Mouse (Mus musculus): Measurements from ENCODE around the gene Syngap1. TPM values are rescaled to one million over a fixed set of nuclear protein-coding genes. Genes with fewer than 3 reads are reported as not detected.
"Not testable (repeated sequence)": the region's sequence is repeated elsewhere in the genome, so short reads cannot be mapped to it uniquely, and the experiment has no call there.

Gene Syngap1
- polyA plus RNA-seq, 1 experiment from 2014 or later: 2.0 TPM

GRCm38 (mm10) chr17:26918343-26918742 is 22.7 kb upstream of the Syngap1 start:
- Histone ChIP-seq H3K9ac (no peak overlapping the region), H3K27ac (no peak overlapping the region), H3K4me3 (replicated peaks) (peak overlapping the region; percentile 79; the same call in 1 of the 2 replicates), H3K36me3 (peaks cover 10% of the 10 kb centered on the region; the same call in 1 of the 2 replicates), H3K9me3 (no peaks in the 10 kb centered on the region), H3K27me3 (replicated peaks) (no peaks in the 10 kb centered on the region), H3K4me2 (peak overlapping the region; percentile 62), H3K4me1 (peaks cover 4% of the 10 kb centered on the region; the same call in 1 of the 2 replicates)
- 69% methylated on average over 2 of the region's 2 CpGs for WGBS
- ATAC-seq (ENCODE audit: insufficient read depth, low FRiP score, low read depth): no peak

- not testable (repeated sequence) for H3K27me3 ChIP-seq (replicated peaks); ATAC-seq (ENCODE audit: insufficient read depth, low FRiP score, low read depth); H3K9ac ChIP-seq; H3K4me3 ChIP-seq (replicated peaks); H3K4me1 ChIP-seq; H3K27ac ChIP-seq; H3K9me3 ChIP-seq; H3K36me3 ChIP-seq; H3K4me2 ChIP-seq
- 58% methylated on average over 2 of the region's 2 CpGs for WGBS
These were observed 21.5 kb upstream of the Syngap1 start for GRCm38 (mm10) chr17:26919516-26919915.

- not testable (repeated sequence) for H3K9me3 ChIP-seq, H3K9ac ChIP-seq
These were observed 18.7 kb upstream of the Syngap1 start for GRCm38 (mm10) chr17:26922368-26922767.

DNA sequence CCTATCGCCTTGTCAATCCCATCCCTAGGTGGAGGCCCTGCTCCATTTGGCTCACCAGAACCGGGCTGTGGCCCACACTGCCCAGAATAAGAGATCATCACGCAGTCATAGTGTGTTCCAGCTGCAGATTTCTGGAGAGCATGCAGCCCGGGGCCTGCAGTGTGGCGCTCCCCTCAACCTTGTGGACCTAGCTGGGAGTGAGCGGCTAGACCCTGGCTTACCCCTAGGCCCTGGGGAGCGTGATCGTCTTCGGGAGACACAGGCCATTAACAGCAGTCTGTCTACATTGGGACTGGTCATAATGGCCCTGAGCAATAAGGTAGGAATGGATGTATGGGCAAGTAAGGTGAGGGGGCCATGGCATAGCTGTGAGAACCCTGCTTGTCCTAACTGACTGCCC is 15.6 kb upstream of the Syngap1 start:
- H3K36me3 ChIP-seq: peaks cover 29% of the 10 kb centered on the region; the same call in 1 of the 2 replicates

More at GRCm38 (mm10) chr17:26922368-26922767, 18.7 kb upstream of the Syngap1 start:
- 85% methylated on average over 6 of the region's 6 CpGs for WGBS
- not testable (repeated sequence) for H3K27me3 ChIP-seq (replicated peaks); H3K4me3 ChIP-seq (replicated peaks); ATAC-seq (ENCODE audit: insufficient read depth, low FRiP score, low read depth); H3K4me2 ChIP-seq; H3K4me1 ChIP-seq; H3K27ac ChIP-seq
- peaks cover 18% of the 10 kb centered on the region; the same call in 1 of the 2 replicates for H3K36me3 ChIP-seq

DNA sequence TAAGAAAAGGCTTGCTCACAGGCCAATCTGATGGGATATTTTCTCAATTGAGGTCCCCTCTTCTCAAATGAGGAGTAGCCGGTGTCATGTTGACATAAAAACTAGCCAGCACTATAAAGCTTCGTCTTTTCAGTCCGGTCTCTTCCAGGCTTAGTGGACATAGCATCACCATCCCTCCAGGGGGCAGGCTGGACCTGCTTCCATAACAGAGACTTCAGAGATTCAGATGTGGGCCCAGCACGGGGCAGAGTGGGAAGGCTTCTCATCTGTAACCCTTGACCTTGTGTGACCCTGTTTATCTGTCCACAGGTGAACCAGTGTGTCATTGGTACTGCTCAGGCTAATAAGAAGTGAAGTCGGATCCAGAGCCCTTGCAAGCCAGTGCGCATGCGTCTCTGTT is 9.3 kb upstream of the Syngap1 start:
- H3K4me3 ChIP-seq (replicated peaks); H3K27ac ChIP-seq; H3K9ac ChIP-seq; H3K9me3 ChIP-seq; H3K4me2 ChIP-seq; H3K27me3 ChIP-seq (replicated peaks); ATAC-seq (ENCODE audit: insufficient read depth, low FRiP score, low read depth): not testable (repeated sequence)
- Histone ChIP-seq H3K4me1 (peaks cover 17% of the 10 kb centered on the region), H3K36me3 (peaks cover 29% of the 10 kb centered on the region; the same call in 1 of the 2 replicates)
- WGBS: 63% methylated on average over 7 of the region's 7 CpGs

More for the DNA sequence above, 15.6 kb upstream of the Syngap1 start:
- not testable (repeated sequence) for H3K9ac ChIP-seq; H3K9me3 ChIP-seq; H3K4me3 ChIP-seq (replicated peaks); H3K27me3 ChIP-seq (replicated peaks); ATAC-seq (ENCODE audit: insufficient read depth, low FRiP score, low read depth); H3K4me1 ChIP-seq; H3K27ac ChIP-seq; H3K4me2 ChIP-seq
- WGBS: 95% methylated on average over 9 of the region's 9 CpGs

DNA sequence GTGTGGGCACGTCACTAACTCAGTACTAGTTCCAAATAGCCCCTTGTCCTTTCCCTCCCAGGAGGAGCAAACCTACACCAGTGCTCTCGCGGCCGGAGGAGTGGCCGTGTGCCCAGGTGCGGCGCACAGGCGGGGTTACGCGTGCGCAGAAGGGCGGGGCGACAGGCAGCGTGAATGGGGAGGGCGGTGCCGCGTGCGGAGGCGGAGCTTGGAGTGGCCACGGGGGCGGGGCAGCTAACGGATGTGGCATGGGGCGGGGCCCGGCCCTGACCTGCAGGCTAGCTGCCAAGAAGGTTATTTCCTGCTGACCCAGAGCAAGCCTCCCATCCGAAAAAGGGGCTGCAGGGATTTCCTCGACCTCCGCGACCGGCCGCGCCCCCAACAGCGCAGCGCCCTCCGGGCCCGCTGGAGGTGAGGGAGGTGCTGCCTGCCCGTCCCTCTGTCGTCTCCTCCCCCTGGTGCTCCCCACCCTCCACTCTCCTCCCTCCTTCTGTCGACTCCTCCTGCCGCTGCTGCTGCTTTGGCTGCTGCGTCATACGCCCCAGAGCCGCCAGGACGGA is 8.1 kb upstream of the Syngap1 start, which contains the start of gene Phf1:
Gene Phf1 (plus strand): TSS at position 214 of the 560 bp plus-strand sequence.
- Histone ChIP-seq H3K4me1 (peaks cover 24% of the 10 kb centered on the region), H3K9ac (peak within 1 kb of the TSS; percentile 51), H3K27me3 (replicated peaks) (no peaks in the 10 kb centered on the region), H3K9me3 (no peaks in the 10 kb centered on the region), H3K4me3 (replicated peaks) (peak within 1 kb of the TSS; percentile 65), H3K4me2 (peak within 1 kb of the TSS; percentile 81), H3K27ac (peak within 1 kb of the TSS; percentile 90), H3K36me3 (peaks cover 31% of the 10 kb centered on the region)
- WGBS: under 1% methylated on average over 42 of the region's 43 CpGs
- peak; percentile 89 for ATAC-seq (ENCODE audit: insufficient read depth, low FRiP score, low read depth)

GRCm38 (mm10) chr17:26933419-26933818 is 7.6 kb upstream of the Syngap1 start:
- Histone ChIP-seq H3K4me2 (peak overlapping the region; percentile 81), H3K4me3 (replicated peaks) (peak overlapping the region; percentile 65), H3K9ac (peak overlapping the region; percentile 51), H3K36me3 (peaks cover 31% of the 10 kb centered on the region), H3K9me3 (no peaks in the 10 kb centered on the region), H3K4me1 (peaks cover 28% of the 10 kb centered on the region), H3K27ac (peak overlapping the region; percentile 90), H3K27me3 (replicated peaks) (no peaks in the 10 kb centered on the region)
- whole genome bisulfite sequencing: 10% methylated on average over 12 of the region's 13 CpGs
- peak; percentile 2; the same call in 1 of the 2 replicates for ATAC-seq (ENCODE audit: insufficient read depth, low FRiP score, low read depth)

DNA sequence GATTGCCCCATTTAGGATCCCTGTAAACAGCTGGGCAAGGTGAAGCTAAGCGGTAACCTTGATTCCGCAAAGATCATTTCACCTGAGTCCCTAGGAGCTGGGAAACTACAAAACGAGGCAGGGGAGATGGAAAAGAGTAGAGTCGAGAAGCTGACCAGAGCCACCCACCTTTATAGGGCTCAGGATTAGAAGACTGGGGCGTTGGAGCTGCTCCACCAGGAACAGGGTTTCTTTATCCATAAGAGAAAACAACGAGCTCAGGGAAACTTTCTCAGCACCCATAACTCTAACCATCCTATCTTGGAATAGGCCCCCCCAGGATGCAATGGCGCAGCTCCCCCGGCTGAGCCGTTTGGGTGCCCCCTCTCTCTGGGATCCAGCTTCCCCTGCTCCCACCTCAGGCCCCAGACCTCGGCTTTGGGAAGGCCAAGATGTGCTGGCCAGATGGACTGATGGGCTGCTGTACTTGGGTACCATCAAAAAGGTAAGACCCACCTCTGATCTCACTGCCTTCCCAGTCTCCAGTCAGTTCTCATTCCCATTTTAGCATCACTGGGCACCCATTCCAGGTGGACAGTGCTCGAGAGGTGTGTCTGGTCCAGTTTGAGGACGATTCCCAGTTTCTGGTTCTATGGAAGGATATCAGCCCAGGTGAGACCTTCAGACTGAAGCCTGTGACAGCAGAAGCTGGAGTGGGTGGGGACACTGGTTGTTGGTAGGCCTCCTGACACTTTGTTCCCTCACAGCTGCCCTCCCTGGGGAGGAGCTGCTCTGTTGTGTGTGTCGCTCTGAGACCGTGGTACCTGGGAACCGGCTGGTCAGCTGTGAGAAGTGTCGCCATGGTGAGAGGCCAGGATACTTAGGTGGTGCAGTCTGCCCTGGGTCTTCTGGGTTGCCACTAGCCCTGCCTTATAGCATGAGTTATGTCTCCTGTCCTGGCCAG is 6.9 kb upstream of the Syngap1 start:
- H3K27ac ChIP-seq: no peak overlapping the region; the same call in 1 of the 2 replicates
- peak overlapping the region; percentile 81 for H3K4me2 ChIP-seq
- ATAC-seq (ENCODE audit: insufficient read depth, low FRiP score, low read depth): no peak
- peaks cover 32% of the 10 kb centered on the region for H3K4me1 ChIP-seq
- H3K9me3 ChIP-seq: no peaks in the 10 kb centered on the region
- H3K9ac ChIP-seq: peak overlapping the region; percentile 51; the same call in 1 of the 2 replicates
- no peaks in the 10 kb centered on the region for H3K27me3 ChIP-seq (replicated peaks)
- 73% methylated on average over 16 of the region's 16 CpGs for WGBS
- H3K36me3 ChIP-seq: peaks cover 25% of the 10 kb centered on the region
- H3K4me3 ChIP-seq (replicated peaks): peak overlapping the region; percentile 65

- Histone ChIP-seq H3K9me3 (no peaks in the 10 kb centered on the region), H3K9ac (no peak overlapping the region), H3K36me3 (peaks cover 24% of the 10 kb centered on the region), H3K4me3 (replicated peaks) (no peak overlapping the region), H3K27me3 (replicated peaks) (no peaks in the 10 kb centered on the region), H3K4me1 (peaks cover 34% of the 10 kb centered on the region), H3K4me2 (no peak overlapping the region), H3K27ac (no peak overlapping the region)
- ATAC-seq (ENCODE audit: insufficient read depth, low FRiP score, low read depth): no peak
- WGBS: 86% methylated on average over 9 of the region's 9 CpGs
These were observed 6.0 kb upstream of the Syngap1 start for GRCm38 (mm10) chr17:26935027-26935426.

- Histone ChIP-seq H3K9me3 (no peaks in the 10 kb centered on the region), H3K27me3 (replicated peaks) (no peaks in the 10 kb centered on the region), H3K4me2 (no peak overlapping the region), H3K27ac (no peak overlapping the region), H3K4me1 (peaks cover 44% of the 10 kb centered on the region), H3K4me3 (replicated peaks) (no peak overlapping the region), H3K36me3 (peaks cover 24% of the 10 kb centered on the region), H3K9ac (no peak overlapping the region)
- no peak for ATAC-seq (ENCODE audit: insufficient read depth, low FRiP score, low read depth)
- WGBS: 77% methylated on average over 12 of the region's 12 CpGs
These were observed 4.6 kb upstream of the Syngap1 start for GRCm38 (mm10) chr17:26936453-26936852.

GRCm38 (mm10) chr17:26936921-26937695 is 3.9 kb upstream of the Syngap1 start:
- Histone ChIP-seq H3K36me3 (peaks cover 24% of the 10 kb centered on the region), H3K4me3 (replicated peaks) (no peak overlapping the region), H3K9me3 (no peaks in the 10 kb centered on the region), H3K27ac (no peak overlapping the region), H3K9ac (no peak overlapping the region), H3K27me3 (replicated peaks) (no peaks in the 10 kb centered on the region), H3K4me2 (no peak overlapping the region), H3K4me1 (peaks cover 44% of the 10 kb centered on the region)
- no peak for ATAC-seq (ENCODE audit: insufficient read depth, low FRiP score, low read depth)
- 86% methylated on average over 15 of the region's 15 CpGs for WGBS

Measured in stomach, embryonic 15.5 days (tissue).